Mouse (Mus musculus) C2C12 (cell line): Measurements from ENCODE around the gene Acox3. TPM values are rescaled to one million over a fixed set of nuclear protein-coding genes. Genes with fewer than 3 reads are reported as not detected.
A peak's percentile ranks its signal among the peaks of the same experiment; 100 is the strongest.

Experiments
- H3K27me3 ChIP-seq: one replicate; pipeline ENCODE4 v1.6.1; 2011; ENCODE audit not compliant: control insufficient read depth, insufficient read depth, insufficient read length
- H3K36me3 ChIP-seq: one replicate; pipeline ENCODE4 v1.6.1; 2011; ENCODE audit not compliant: control insufficient read depth, insufficient read depth
- H3K4me3 ChIP-seq: one replicate; pipeline ENCODE4 v1.5.1; 2011; ENCODE audit warnings: mild to moderate bottlenecking, control low read depth; ENCODE audit not compliant: poor library complexity, insufficient read depth, severe bottlenecking
- H3K79me2 ChIP-seq: one replicate; pipeline ENCODE4 v1.6.1; 2011; ENCODE audit not compliant: control insufficient read depth, insufficient read depth
- H3K79me3 ChIP-seq: one replicate; pipeline ENCODE4 v1.6.1; 2011; ENCODE audit warnings: low read depth, control low read depth
- H3ac ChIP-seq: one replicate; pipeline ENCODE3; 2011; ENCODE audit warnings: low read depth; ENCODE audit not compliant: control insufficient read depth, insufficient read length
- CEBPB ChIP-seq: IDR thresholded peaks from one replicate; pipeline ENCODE4 v1.6.1; 2011; ENCODE audit warnings: low read depth, mild to moderate bottlenecking, control low read depth, moderate library complexity
- CTCF ChIP-seq: IDR thresholded peaks from one replicate; pipeline ENCODE4 v1.5.1; 2011; ENCODE audit not compliant: control insufficient read depth, insufficient read depth, insufficient read length
- FOSL1 ChIP-seq: IDR thresholded peaks from one replicate; pipeline ENCODE4 v1.8.0; 2011; ENCODE audit warnings: mild to moderate bottlenecking, low read length; ENCODE audit not compliant: poor library complexity, insufficient read depth, severe bottlenecking
- MAX ChIP-seq: IDR thresholded peaks from one replicate; pipeline ENCODE4 v1.6.1; 2011; ENCODE audit warnings: mild to moderate bottlenecking, control low read depth
- MYOD1 ChIP-seq: IDR thresholded peaks from one replicate; pipeline ENCODE4 v1.6.1; 2011; ENCODE audit warnings: low read depth; ENCODE audit not compliant: control insufficient read depth, insufficient read length
- MYOG ChIP-seq: IDR thresholded peaks from one replicate; pipeline ENCODE4 v1.6.1; 2011; ENCODE audit not compliant: control insufficient read depth, insufficient read length; ENCODE audit errors: extremely low read depth
- USF1 ChIP-seq: IDR thresholded peaks from one replicate; pipeline ENCODE4 v1.6.1; 2011; ENCODE audit warnings: low read depth, mild to moderate bottlenecking, control low read depth, moderate library complexity
- polyA plus RNA-seq: library from polyadenylated mRNA; unstranded; fragments of >200 nt; fragmentation: generic; extraction: Trizol; gene quantifications from one replicate; pipeline ENCODE4 v1.2.1, GENCODE M21; 2012; ENCODE audit warnings: missing spikeins

Acox3 gene
- polyA plus RNA-seq, 1 experiment, result 8.6 TPM

DNA sequence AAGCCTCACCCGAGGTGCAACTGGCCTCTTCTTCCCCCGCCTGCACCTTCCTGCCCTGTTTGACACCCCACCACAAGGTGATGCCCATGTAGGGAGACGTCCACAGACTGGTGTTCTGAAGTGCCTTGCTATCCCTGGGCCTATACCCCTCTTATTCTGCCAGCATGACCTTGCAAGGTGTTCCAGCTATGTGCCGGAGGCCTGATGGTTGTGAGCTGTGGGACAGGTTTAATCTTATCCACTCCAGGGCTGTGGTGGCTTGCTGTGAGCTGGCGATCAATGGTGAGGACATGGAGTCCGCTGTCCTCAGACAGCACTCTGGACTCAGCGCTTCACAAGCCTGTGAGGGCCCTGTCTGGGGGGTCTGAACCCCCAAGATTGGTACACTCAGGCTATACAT lies 27.5 kb downstream of the Acox3 start:
- TF ChIP-seq USF1 (no peak), CEBPB (no peak), CTCF (no peak), MAX (no peak), FOSL1 (no peak), MYOD1 (no peak), MYOG (no peak)
- H3K36me3 ChIP-seq, result no peaks in the 10 kb centered on the region
- H3K4me3 ChIP-seq, result no peak overlapping the region
- no peaks in the 10 kb centered on the region for H3K27me3 ChIP-seq
- no peaks in the 10 kb centered on the region for H3K79me3 ChIP-seq
- H3ac ChIP-seq, result no peak overlapping the region
- H3K79me2 ChIP-seq, result no peaks in the 10 kb centered on the region

DNA sequence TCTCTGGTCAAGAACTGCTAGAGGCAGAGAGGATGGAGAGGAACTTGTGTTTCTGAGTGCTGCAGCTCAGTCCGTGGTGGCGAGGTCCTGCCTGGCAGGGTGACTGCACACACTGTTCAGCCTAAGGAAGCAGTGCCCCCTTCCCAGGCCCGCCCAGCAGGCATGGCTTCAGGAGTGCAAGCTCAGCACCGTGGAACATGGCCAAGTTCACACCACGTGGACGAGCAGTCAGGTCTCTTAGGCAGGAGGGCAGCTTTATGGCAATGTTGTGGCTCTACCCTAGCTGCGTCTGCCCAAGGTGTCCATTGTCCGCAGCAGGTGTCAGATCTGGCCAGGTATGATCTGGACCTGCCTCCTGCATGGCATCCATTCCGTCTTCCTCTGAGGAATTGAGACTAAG lies 28.3 kb downstream of the Acox3 start:
- Histone ChIP-seq H3K79me2 (no peaks in the 10 kb centered on the region), H3K4me3 (no peak overlapping the region), H3K36me3 (no peaks in the 10 kb centered on the region), H3K79me3 (no peaks in the 10 kb centered on the region), H3ac (no peak overlapping the region), H3K27me3 (no peaks in the 10 kb centered on the region)
- TF ChIP-seq MYOG, result no peak
- TF ChIP-seq CEBPB, result no peak
- no peak for TF ChIP-seq MAX
- TF ChIP-seq MYOD1, result no peak
- no peak for TF ChIP-seq FOSL1
- TF ChIP-seq CTCF, result no peak
- TF ChIP-seq USF1, result no peak

DNA sequence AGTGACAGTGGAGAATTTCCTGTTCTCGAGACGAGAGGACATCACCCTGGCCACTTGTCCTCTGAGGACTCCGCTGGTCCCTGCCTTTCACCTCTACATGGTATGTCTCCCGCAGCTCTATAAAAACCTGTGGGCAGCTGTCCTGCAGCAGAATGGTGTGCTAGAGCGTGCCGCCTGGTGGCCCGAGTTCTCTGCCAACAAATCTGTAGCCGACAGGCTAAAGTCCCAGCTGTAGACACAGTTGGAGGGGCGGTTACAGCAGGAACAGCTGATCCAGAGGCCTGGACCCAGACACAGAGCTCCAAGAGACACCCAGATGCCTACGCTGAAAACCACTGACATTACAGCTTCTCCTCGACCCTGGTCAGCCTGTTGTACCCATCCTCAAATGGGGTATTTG lies 29.1 kb downstream of the Acox3 start:
- Histone ChIP-seq H3K36me3 (no peaks in the 10 kb centered on the region), H3K27me3 (no peaks in the 10 kb centered on the region), H3K4me3 (no peak overlapping the region), H3K79me3 (no peaks in the 10 kb centered on the region), H3K79me2 (no peaks in the 10 kb centered on the region), H3ac (no peak overlapping the region)
- TF ChIP-seq CTCF (no peak), USF1 (no peak), MAX (no peak), FOSL1 (no peak), MYOG (no peak), CEBPB (no peak)

DNA sequence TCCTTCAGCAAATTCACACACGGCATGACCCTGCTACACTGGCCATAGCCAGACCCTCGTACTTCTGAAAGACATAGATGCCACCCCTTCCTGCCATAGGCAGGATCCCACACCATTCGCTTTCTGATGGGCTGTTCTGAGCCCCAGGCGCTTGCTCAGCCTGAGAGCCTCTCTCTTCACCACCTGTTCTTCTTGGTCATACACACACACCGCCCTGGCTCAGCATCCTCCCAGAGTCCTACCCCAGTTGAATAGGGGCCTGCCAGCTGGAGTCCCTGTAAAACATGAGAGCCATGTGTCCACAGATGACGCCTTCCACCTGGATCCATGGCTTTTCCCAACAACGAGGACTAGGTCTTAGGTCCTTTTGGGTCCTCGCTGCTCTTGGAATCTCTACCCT lies 29.9 kb downstream of the Acox3 start:
- Histone ChIP-seq H3K27me3 (no peaks in the 10 kb centered on the region), H3K79me3 (no peaks in the 10 kb centered on the region), H3ac (no peak overlapping the region), H3K36me3 (no peaks in the 10 kb centered on the region), H3K79me2 (no peaks in the 10 kb centered on the region), H3K4me3 (no peak overlapping the region)
- no peak for TF ChIP-seq MAX
- no peak for TF ChIP-seq USF1
- no peak for TF ChIP-seq MYOD1
- no peak for TF ChIP-seq MYOG

DNA sequence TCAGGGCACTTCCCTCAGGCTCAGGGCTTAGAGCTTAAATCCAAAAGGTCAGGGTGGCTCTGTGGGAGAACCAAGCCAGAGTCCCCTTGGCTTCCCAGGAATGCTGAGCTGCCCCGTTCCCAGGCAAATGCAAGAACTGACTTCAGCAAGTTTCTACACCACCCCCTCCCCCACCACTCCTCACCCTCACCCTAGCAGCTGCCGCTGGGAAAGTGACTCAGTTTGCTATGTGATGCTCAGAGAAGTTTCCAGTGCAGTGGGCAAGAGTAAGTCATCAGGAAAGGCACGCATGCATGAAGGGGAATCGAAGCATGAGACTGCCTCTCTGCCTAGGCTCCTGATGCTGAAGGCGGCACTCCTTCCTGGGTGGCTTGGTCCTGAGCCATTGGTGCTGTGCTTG lies 34.1 kb downstream of the Acox3 start:
- Histone ChIP-seq H3K4me3 (no peak overlapping the region), H3K79me3 (no peaks in the 10 kb centered on the region), H3K79me2 (no peaks in the 10 kb centered on the region), H3K36me3 (no peaks in the 10 kb centered on the region), H3ac (no peak overlapping the region), H3K27me3 (no peaks in the 10 kb centered on the region)
- peak; percentile 70 for TF ChIP-seq MYOD1
- TF ChIP-seq MAX, result no peak

DNA sequence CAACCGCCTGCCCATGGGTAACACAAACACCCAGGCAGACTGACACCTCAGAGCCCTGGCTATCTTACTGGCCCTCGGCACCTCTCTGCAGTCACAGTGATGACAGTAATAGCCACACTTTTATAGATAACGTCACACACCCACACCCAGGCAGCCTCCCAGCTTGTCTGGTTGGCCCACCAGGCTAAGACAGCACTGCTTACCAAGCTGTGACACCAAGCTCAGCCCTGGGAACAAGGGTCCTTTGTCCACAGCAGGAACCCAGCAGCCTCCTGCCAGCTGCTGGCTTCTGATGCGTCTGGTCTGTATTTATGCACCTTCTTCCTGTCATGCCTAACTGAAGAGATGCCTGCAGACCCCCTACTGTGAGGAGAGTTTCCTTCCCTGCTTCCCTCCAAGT lies 38.3 kb downstream of the Acox3 start:
- no peak for TF ChIP-seq MYOD1
- no peak for TF ChIP-seq USF1
- TF ChIP-seq CEBPB, result no peak
- TF ChIP-seq MYOG, result no peak
- TF ChIP-seq FOSL1, result no peak
- no peak for TF ChIP-seq MAX
- no peak for TF ChIP-seq CTCF
- H3K27me3 ChIP-seq, result no peaks in the 10 kb centered on the region
- H3K79me3 ChIP-seq, result no peaks in the 10 kb centered on the region
- H3K4me3 ChIP-seq, result no peak overlapping the region
- H3ac ChIP-seq, result no peak overlapping the region
- no peaks in the 10 kb centered on the region for H3K36me3 ChIP-seq
- no peaks in the 10 kb centered on the region for H3K79me2 ChIP-seq
